Mouse (Mus musculus): ENCODE results near the gene Ankrd24. TPM values are rescaled to one million over a fixed set of nuclear protein-coding genes. Genes with fewer than 3 reads are reported as not detected.
A peak's percentile ranks its signal among the peaks of the same experiment; 100 is the strongest.

Ankrd24 gene
- total and polyA plus RNA-seq, 2 experiments from 2014 or later, result 9.1 to 48.5 TPM

GRCm38 (mm10) chr10:81591846-81592245 lies 36.5 kb upstream of the Ankrd24 start:
- Histone ChIP-seq H3K27me3 (ENCODE audit: control insufficient read depth, insufficient read depth, low read length) (0 out of 2 replicates have a peak, but pooled peaks cover 8% of the 10 kb centered on the region), H3K4me1 (ENCODE audit: control insufficient read depth, insufficient read depth) (peaks cover 15% of the 10 kb centered on the region), H3K27ac (ENCODE audit: low read depth) (no peak overlapping the region), H3K9me3 (replicated peaks; ENCODE audit: control insufficient read depth, low read length) (no peaks in the 10 kb centered on the region), H3K36me3 (replicated peaks; ENCODE audit: control insufficient read depth, insufficient read depth, low read length) (peaks cover 13% of the 10 kb centered on the region), H3K4me3 (ENCODE audit: low read depth, low read length) (no peak overlapping the region), H3K9ac (replicated peaks; ENCODE audit: low read depth, low read length) (no peak overlapping the region), H3K4me2 (ENCODE audit: low read depth, low read length) (no peak overlapping the region)
- WGBS, result 48% methylated on average over 9 of the region's 9 CpGs
- ATAC-seq (ENCODE audit: insufficient read depth, low read depth) (no peak), DNase-seq (ENCODE audit: low spot score) (no peak)
- TF ChIP-seq EP300 (IDR thresholded peaks at IDR 0.05; ENCODE audit: low read depth) (no peak), CTCF (IDR thresholded peaks at IDR 0.05; ENCODE audit: low read depth) (no peak)

DNA sequence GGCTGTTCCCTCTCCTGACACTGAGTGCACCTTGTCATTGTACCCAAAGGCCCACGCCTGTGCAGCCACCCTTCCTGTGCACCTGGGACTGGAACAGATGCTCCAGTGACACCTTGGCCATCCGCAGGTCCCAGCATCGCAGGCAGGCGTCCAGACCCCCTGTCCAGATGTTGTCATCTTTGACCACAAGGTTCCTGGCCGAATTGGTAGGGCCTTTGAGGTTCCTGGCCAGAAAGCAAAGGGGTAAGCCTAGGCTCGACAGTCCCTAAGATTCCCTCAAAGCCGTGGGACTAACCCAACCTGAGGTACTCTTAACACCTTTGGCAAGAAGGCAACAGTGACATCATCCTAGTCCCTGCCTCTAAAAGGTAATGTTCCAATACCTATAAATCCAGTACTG lies 35.7 kb upstream of the Ankrd24 start:
- DNase-seq (ENCODE audit: low spot score), result no peak
- Histone ChIP-seq H3K4me3 (ENCODE audit: low read depth, low read length) (no peak overlapping the region), H3K9ac (replicated peaks; ENCODE audit: low read depth, low read length) (no peak overlapping the region), H3K9me3 (replicated peaks; ENCODE audit: control insufficient read depth, low read length) (no peaks in the 10 kb centered on the region), H3K27me3 (ENCODE audit: control insufficient read depth, insufficient read depth, low read length) (0 out of 2 replicates have a peak, but pooled peaks cover 8% of the 10 kb centered on the region), H3K36me3 (replicated peaks; ENCODE audit: control insufficient read depth, insufficient read depth, low read length) (peaks cover 12% of the 10 kb centered on the region), H3K4me2 (ENCODE audit: low read depth, low read length) (no peak overlapping the region), H3K4me1 (ENCODE audit: control insufficient read depth, insufficient read depth) (peaks cover 23% of the 10 kb centered on the region), H3K27ac (ENCODE audit: low read depth) (no peak overlapping the region)
- no peak for ATAC-seq (ENCODE audit: insufficient read depth, low read depth)
- TF ChIP-seq EP300 (IDR thresholded peaks at IDR 0.05; ENCODE audit: low read depth), result no peak
- no peak for TF ChIP-seq CTCF (IDR thresholded peaks at IDR 0.05; ENCODE audit: low read depth)
- 79% methylated on average over 7 of the region's 7 CpGs for WGBS

DNA sequence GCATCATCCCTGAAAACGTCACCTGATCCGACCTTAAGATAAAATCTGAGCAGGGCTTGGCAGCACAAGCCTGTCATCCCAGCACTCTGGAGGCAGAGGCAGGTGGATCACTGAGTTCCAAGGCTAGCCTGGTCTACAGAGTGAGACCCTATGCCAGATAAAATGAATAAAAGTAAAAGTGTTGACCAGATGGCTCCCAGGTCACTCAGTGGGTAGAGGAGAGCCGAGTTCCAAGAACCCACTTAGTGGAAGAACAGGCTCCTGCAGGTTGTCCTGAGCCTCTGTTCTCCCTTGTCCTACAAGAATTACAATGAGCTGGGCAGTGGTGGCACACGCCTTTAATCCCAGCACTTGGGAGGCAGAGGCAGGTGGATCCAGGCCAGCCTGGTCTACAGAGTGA lies 35.1 kb upstream of the Ankrd24 start:
- H3K4me2 ChIP-seq (ENCODE audit: low read depth, low read length), result no peak overlapping the region
- H3K36me3 ChIP-seq (replicated peaks; ENCODE audit: control insufficient read depth, insufficient read depth, low read length), result peaks cover 6% of the 10 kb centered on the region; the same call in 1 of the 2 replicates
- H3K9ac ChIP-seq (replicated peaks; ENCODE audit: low read depth, low read length), result no peak overlapping the region
- peaks cover 29% of the 10 kb centered on the region for H3K4me1 ChIP-seq (ENCODE audit: control insufficient read depth, insufficient read depth)
- no peaks in the 10 kb centered on the region for H3K9me3 ChIP-seq (replicated peaks; ENCODE audit: control insufficient read depth, low read length)
- no peak for TF ChIP-seq EP300 (IDR thresholded peaks at IDR 0.05; ENCODE audit: low read depth)
- no peak for ATAC-seq (ENCODE audit: insufficient read depth, low read depth)
- no peak overlapping the region for H3K4me3 ChIP-seq (ENCODE audit: low read depth, low read length)
- 60% methylated on average over 4 of the region's 4 CpGs for WGBS
- 0 out of 2 replicates have a peak, but pooled peaks cover 8% of the 10 kb centered on the region for H3K27me3 ChIP-seq (ENCODE audit: control insufficient read depth, insufficient read depth, low read length)
- no peak for DNase-seq (ENCODE audit: low spot score)
- H3K27ac ChIP-seq (ENCODE audit: low read depth), result no peak overlapping the region

DNA sequence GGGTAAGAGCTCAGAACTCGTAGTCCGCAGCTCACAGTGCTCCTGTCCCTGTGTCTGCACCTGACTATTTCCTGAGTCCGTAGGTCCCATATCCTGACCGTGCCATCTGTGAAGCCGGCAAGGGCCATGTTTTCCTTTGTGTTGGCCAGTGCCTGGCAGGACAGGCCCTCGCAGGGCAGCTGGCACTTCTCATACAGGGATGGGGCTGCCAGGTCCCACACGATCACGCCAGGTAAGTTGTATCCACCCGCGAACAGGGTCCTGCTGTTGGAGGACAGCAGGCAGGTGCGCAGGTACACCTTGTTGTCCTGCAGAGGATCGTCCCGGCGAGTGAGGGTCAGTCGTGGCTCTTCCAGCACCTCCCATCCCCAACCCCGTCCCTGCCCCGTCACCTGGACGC lies 34.4 kb upstream of the Ankrd24 start:
- H3K4me3 ChIP-seq (ENCODE audit: low read depth, low read length), result no peak overlapping the region
- ATAC-seq (ENCODE audit: insufficient read depth, low read depth), result no peak
- H3K36me3 ChIP-seq (replicated peaks; ENCODE audit: control insufficient read depth, insufficient read depth, low read length), result no peaks in the 10 kb centered on the region
- WGBS, result 68% methylated on average over 18 of the region's 18 CpGs
- TF ChIP-seq EP300 (IDR thresholded peaks at IDR 0.05; ENCODE audit: low read depth), result no peak
- no peak for TF ChIP-seq CTCF (IDR thresholded peaks at IDR 0.05; ENCODE audit: low read depth)
- H3K4me2 ChIP-seq (ENCODE audit: low read depth, low read length), result no peak overlapping the region
- no peak overlapping the region for H3K9ac ChIP-seq (replicated peaks; ENCODE audit: low read depth, low read length)
- H3K4me1 ChIP-seq (ENCODE audit: control insufficient read depth, insufficient read depth), result peaks cover 29% of the 10 kb centered on the region
- no peaks in the 10 kb centered on the region for H3K9me3 ChIP-seq (replicated peaks; ENCODE audit: control insufficient read depth, low read length)
- no peak for DNase-seq (ENCODE audit: low spot score)
- 0 out of 2 replicates have a peak, but pooled peaks cover 8% of the 10 kb centered on the region for H3K27me3 ChIP-seq (ENCODE audit: control insufficient read depth, insufficient read depth, low read length)
- no peak overlapping the region for H3K27ac ChIP-seq (ENCODE audit: low read depth)

- no peaks in the 10 kb centered on the region for H3K9me3 ChIP-seq (replicated peaks; ENCODE audit: control insufficient read depth, low read length)
- TF ChIP-seq EP300 (IDR thresholded peaks at IDR 0.05; ENCODE audit: low read depth) (no peak), CTCF (IDR thresholded peaks at IDR 0.05; ENCODE audit: low read depth) (no peak)
- no peak overlapping the region for H3K27ac ChIP-seq (ENCODE audit: low read depth)
- no peak overlapping the region for H3K4me3 ChIP-seq (ENCODE audit: low read depth, low read length)
- H3K9ac ChIP-seq (replicated peaks; ENCODE audit: low read depth, low read length), result no peak overlapping the region
- H3K27me3 ChIP-seq (ENCODE audit: control insufficient read depth, insufficient read depth, low read length), result 0 out of 2 replicates have a peak, but pooled peaks cover 8% of the 10 kb centered on the region
- WGBS, result 53% methylated on average over 5 of the region's 5 CpGs
- H3K4me2 ChIP-seq (ENCODE audit: low read depth, low read length), result no peak overlapping the region
- peaks cover 36% of the 10 kb centered on the region for H3K4me1 ChIP-seq (ENCODE audit: control insufficient read depth, insufficient read depth)
- no peak for ATAC-seq (ENCODE audit: insufficient read depth, low read depth)
- H3K36me3 ChIP-seq (replicated peaks; ENCODE audit: control insufficient read depth, insufficient read depth, low read length), result no peaks in the 10 kb centered on the region
- no peak for DNase-seq (ENCODE audit: low spot score)
Measured at GRCm38 (mm10) chr10:81595599-81595998, 32.7 kb upstream of the Ankrd24 start.

DNA sequence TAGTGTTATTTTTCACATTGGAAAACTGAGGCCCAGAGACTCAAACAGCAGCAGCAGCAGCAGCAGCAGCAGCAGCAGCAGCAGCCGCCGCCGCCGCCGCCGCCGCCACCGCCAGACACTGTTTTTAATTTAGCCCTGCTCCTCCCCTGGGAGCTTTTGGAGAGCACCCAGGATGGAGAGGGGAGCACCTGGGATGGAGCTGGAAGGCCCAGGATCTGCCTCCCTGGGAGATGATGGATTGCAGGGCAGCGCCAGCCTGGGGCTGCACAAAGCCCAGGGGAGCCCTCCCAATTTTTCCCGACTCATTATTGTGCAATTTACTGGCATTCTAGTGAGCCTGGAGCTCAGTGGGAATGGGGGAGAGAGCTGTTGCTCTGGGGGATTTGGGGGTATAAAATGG lies 31.7 kb upstream of the Ankrd24 start:
- 0 out of 2 replicates have a peak overlapping the region, but pooled peaks have one; percentile 25 for H3K9ac ChIP-seq (replicated peaks; ENCODE audit: low read depth, low read length)
- 5% methylated on average over 10 of the region's 10 CpGs for WGBS
- H3K27ac ChIP-seq (ENCODE audit: low read depth), result peak overlapping the region; percentile 68
- H3K36me3 ChIP-seq (replicated peaks; ENCODE audit: control insufficient read depth, insufficient read depth, low read length), result no peaks in the 10 kb centered on the region
- H3K9me3 ChIP-seq (replicated peaks; ENCODE audit: control insufficient read depth, low read length), result no peaks in the 10 kb centered on the region
- ATAC-seq (ENCODE audit: insufficient read depth, low read depth) (no peak), DNase-seq (ENCODE audit: low spot score) (no peak)
- peak overlapping the region; percentile 36 for H3K4me3 ChIP-seq (ENCODE audit: low read depth, low read length)
- peaks cover 43% of the 10 kb centered on the region for H3K4me1 ChIP-seq (ENCODE audit: control insufficient read depth, insufficient read depth)
- TF ChIP-seq EP300 (IDR thresholded peaks at IDR 0.05; ENCODE audit: low read depth) (no peak), CTCF (IDR thresholded peaks at IDR 0.05; ENCODE audit: low read depth) (no peak)
- 0 out of 2 replicates have a peak, but pooled peaks cover 8% of the 10 kb centered on the region for H3K27me3 ChIP-seq (ENCODE audit: control insufficient read depth, insufficient read depth, low read length)
- H3K4me2 ChIP-seq (ENCODE audit: low read depth, low read length), result peak overlapping the region; percentile 56
